Mouse (Mus musculus): ENCODE measurements around the gene Mmp27. TPM values are rescaled to one million over a fixed set of nuclear protein-coding genes. Genes with fewer than 3 reads are reported as not detected.

The Mmp27 gene
- 0.06 TPM in 1 of 2 replicates, not detected in the other for polyA plus RNA-seq (2015; fragmentation: Nextera tagmentation; extraction: Ambion mirVana)

DNA sequence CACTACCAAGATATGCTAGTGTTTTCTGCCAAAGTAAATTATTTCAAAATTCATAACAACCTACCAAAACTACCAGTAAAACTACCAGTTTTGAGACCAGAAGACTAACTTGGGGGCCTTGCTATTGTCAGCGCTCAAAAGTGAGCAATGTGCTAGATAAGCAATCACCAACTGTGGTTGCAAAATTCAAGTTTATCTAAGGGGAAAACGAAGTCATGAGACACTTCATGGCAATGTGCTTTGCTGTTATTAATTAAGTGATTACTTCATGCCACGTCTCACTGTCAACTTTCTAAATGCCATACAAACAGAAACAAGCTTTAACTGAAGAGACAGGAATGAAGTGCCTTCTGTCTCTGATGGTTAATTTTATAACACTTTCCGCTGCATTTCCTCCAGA, at the start of gene Mmp27:
Mmp27 (plus strand) TSS at position 235 of the 400 bp plus-strand sequence.
- Histone ChIP-seq H3K36me3 (no peaks in the 10 kb centered on the region), H3K27ac (no peak within 1 kb of the TSS), H3K27me3 (replicated peaks) (no peaks in the 10 kb centered on the region), H3K9ac (no peak within 1 kb of the TSS), H3K4me2 (no peak within 1 kb of the TSS), H3K9me3 (no peaks in the 10 kb centered on the region), H3K4me1 (no peaks in the 10 kb centered on the region), H3K4me3 (replicated peaks) (no peak within 1 kb of the TSS)
- ATAC-seq (ENCODE audit: insufficient read depth, low FRiP score, low read depth) = no peak
- WGBS = 65% methylated on average over 4 of the region's 4 CpGs

DNA sequence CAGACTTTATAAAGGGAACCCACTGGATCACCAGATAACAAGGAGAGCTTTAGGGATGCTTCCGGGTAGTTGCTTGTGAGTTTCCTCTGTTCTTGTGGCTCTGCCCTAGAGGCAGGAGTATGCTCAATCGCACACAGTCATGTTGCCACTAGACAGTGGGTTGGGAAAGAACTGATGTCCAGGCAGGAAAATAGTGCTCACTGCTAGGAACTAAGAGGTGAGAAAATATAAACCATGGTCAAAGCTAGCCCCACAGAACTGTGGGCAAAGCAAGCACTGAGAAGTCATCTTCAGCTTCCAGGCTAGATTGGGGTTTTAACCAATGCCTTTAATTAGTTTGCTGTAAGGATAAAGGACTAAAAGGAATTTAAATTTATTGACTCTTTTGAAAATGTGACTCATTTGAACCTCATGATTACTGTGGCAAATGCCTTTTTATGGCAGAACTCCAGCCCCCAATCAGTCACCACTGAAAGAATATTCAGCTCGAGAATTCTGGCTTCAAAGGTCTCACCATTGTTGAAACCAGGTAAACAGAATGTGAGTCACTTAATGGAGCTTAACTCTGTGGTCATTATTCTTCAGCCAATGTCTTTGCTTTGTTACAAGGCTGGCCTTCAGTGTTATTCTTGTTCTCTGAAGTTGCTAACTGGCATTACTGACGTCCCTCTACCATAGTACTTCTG, 44.8 kb upstream of the Mmp27 start:
- no peak overlapping the region for H3K9ac ChIP-seq

DNA sequence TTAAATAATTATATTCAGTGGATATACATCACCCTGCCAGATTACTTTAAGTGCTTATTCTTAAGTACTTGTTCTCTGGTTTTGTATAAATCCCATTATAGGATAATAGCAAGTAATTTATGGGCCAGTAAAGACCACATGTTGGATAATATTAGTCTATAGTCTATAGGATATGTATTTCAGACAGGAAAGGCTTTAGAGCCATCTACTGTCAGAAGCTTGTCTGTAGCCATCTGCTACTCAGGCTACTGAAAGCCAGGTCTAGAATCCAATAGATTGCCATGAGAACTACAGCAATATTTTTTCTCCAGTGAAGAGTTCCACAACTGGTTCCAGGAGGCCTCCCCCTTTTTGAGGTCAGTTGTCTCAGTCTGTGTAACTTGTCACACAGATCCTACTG, 28.4 kb upstream of the Mmp27 start:
- ATAC-seq (ENCODE audit: insufficient read depth, low FRiP score, low read depth) = no peak
- H3K4me3 ChIP-seq (replicated peaks) = no peak overlapping the region
- no peaks in the 10 kb centered on the region for H3K36me3 ChIP-seq
- H3K4me1 ChIP-seq = peaks cover 5% of the 10 kb centered on the region; the same call in 1 of the 2 replicates
- no peaks in the 10 kb centered on the region for H3K27me3 ChIP-seq (replicated peaks)
- H3K9ac ChIP-seq = no peak overlapping the region
- H3K9me3 ChIP-seq = no peaks in the 10 kb centered on the region
- no peak overlapping the region for H3K4me2 ChIP-seq
- no peak overlapping the region for H3K27ac ChIP-seq

More for the DNA sequence above, 44.8 kb upstream of the Mmp27 start:
- Histone ChIP-seq H3K36me3 (no peaks in the 10 kb centered on the region), H3K9me3 (no peaks in the 10 kb centered on the region), H3K27me3 (replicated peaks) (no peaks in the 10 kb centered on the region), H3K27ac (no peak overlapping the region), H3K4me2 (no peak overlapping the region), H3K4me1 (no peaks in the 10 kb centered on the region), H3K4me3 (replicated peaks) (no peak overlapping the region)
- WGBS = 59% methylated on average over 4 of the region's 4 CpGs
- no peak for ATAC-seq (ENCODE audit: insufficient read depth, low FRiP score, low read depth)

DNA sequence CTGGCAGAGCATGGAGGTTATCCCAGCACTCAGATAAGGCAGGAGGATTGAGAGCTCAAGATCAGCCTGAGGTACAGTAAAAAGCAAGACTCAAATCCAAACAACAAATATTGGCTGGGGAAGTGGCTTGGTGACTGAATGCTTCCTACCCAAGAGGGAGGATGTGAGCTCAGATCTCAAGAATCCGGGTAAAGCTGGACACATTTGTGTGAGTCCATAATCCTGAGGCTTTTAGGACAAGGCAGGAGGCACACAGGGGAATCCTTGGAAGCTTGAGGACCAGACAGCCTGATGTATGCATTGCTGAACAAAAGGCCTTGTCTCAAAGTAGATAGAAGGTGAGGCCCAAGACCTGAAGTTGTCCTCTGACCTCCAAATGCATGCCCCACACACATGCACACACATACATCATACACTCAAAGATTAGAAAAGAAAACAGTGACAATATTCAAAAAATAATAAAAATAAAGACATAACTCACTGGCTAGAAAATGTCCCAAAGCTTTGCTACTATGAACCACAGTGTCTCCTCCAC, 26.2 kb upstream of the Mmp27 start:
- no peak for ATAC-seq (ENCODE audit: insufficient read depth, low FRiP score, low read depth)
- no peaks in the 10 kb centered on the region for H3K36me3 ChIP-seq
- H3K27ac ChIP-seq = peak overlapping the region; percentile 31; the same call in 1 of the 2 replicates
- H3K4me2 ChIP-seq = no peak overlapping the region
- 38% methylated on average over 1 of the region's 1 CpGs for WGBS
- H3K4me3 ChIP-seq (replicated peaks) = no peak overlapping the region
- H3K9me3 ChIP-seq = no peaks in the 10 kb centered on the region
- peaks cover 5% of the 10 kb centered on the region; the same call in 1 of the 2 replicates for H3K4me1 ChIP-seq
- H3K9ac ChIP-seq = no peak overlapping the region
- H3K27me3 ChIP-seq (replicated peaks) = no peaks in the 10 kb centered on the region

DNA sequence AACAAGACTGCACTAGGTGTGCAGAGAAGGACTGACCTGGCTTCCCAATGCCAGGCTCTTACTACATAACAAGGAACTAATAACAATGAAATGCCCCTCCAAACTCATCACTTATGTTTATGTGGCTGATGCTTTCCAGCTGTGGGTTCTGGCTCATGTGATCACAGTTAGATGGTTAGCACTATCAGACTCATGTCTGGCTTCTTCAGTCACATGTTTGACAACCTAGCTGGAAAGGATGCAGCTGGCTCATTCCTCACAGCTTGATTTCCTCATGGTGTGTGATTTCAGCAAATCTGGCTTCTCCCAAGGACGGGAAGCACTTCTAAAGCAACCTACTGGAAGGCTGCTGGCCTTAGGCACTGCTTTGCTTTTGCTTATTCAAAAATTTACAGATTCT, 25.7 kb upstream of the Mmp27 start:
- no peak overlapping the region for H3K4me2 ChIP-seq
- 18% methylated on average over 1 of the region's 1 CpGs for WGBS
- peak overlapping the region; percentile 31; the same call in 1 of the 2 replicates for H3K27ac ChIP-seq

DNA sequence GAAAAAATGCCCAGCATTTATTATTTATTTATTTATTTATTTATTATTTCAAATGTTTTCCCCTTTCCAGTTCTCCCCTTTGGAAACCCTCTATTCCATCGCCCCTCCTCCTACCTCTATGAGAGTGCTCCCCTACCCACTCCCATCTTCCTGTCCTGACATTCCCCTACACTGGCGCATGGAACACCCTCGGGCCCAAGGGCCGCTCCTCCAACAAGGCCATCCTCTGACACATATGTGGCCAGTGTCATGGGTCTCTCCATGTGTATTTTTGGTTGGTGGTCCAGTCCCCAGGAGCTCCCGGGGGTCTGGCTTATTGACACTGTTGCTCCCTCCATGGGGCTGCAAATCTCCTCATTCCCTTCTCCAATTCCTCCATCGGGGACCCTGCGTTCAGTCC, 25.3 kb upstream of the Mmp27 start:
- Histone ChIP-seq H3K9ac (no peak overlapping the region), H3K27ac (peak overlapping the region; percentile 21; the same call in 1 of the 2 replicates), H3K9me3 (no peaks in the 10 kb centered on the region), H3K27me3 (replicated peaks) (no peaks in the 10 kb centered on the region), H3K4me1 (peaks cover 5% of the 10 kb centered on the region; the same call in 1 of the 2 replicates), H3K36me3 (no peaks in the 10 kb centered on the region), H3K4me2 (no peak overlapping the region), H3K4me3 (replicated peaks) (no peak overlapping the region)
- 80% methylated on average over 7 of the region's 7 CpGs for WGBS
- 0 out of 2 replicates have a peak, but pooled peaks have one; percentile 53 for ATAC-seq (ENCODE audit: insufficient read depth, low FRiP score, low read depth)

More for the DNA sequence above, 25.7 kb upstream of the Mmp27 start:
- Histone ChIP-seq H3K4me3 (replicated peaks) (no peak overlapping the region), H3K9ac (no peak overlapping the region), H3K9me3 (no peaks in the 10 kb centered on the region), H3K36me3 (no peaks in the 10 kb centered on the region), H3K4me1 (peaks cover 5% of the 10 kb centered on the region; the same call in 1 of the 2 replicates), H3K27me3 (replicated peaks) (no peaks in the 10 kb centered on the region)
- peak; percentile 82; the same call in 1 of the 2 replicates for ATAC-seq (ENCODE audit: insufficient read depth, low FRiP score, low read depth)

DNA sequence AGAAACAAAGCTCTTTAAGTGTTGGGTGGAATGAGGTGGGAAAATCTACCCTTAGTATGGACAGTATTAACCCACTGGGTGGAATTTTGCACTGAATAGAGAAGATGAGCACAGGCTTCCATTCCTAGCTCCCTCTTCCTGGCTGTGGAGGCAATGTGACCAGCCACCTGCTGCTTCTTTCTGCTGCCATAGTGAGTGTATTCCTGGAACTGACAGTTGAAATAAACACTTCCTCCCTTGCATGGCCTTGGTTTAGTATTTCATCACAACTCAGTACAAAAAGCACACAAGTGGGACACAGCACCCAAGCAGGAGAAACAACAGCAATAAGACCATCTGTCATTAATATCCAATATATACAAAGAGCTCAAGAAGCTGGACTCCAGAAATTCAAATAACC, 19.3 kb upstream of the Mmp27 start:
- Histone ChIP-seq H3K9ac (no peak overlapping the region), H3K27me3 (replicated peaks) (no peaks in the 10 kb centered on the region), H3K27ac (no peak overlapping the region), H3K4me1 (no peaks in the 10 kb centered on the region), H3K36me3 (no peaks in the 10 kb centered on the region), H3K9me3 (no peaks in the 10 kb centered on the region), H3K4me3 (replicated peaks) (no peak overlapping the region), H3K4me2 (no peak overlapping the region)
- ATAC-seq (ENCODE audit: insufficient read depth, low FRiP score, low read depth) = no peak

DNA sequence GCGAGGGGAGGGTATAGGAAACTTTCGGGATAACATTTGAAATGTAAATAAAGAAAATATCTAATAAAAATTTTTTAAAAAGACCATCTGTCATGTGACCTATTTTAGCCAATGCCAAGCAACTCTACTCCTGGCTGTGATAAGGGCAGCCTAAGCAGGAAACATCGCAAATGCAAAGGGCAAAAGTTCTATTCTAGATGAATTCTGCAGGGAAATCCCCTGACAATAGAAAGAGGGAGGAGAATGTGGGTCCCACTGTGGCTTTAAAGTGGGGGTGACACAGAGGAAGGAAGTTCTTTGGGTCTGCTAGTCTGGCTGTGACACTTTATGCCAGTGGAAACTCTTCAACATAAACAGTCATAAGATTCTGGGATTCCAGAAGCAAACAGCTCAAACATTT, 17.7 kb upstream of the Mmp27 start:
- 69% methylated on average over 3 of the region's 3 CpGs for WGBS
- no peak for ATAC-seq (ENCODE audit: insufficient read depth, low FRiP score, low read depth)

DNA sequence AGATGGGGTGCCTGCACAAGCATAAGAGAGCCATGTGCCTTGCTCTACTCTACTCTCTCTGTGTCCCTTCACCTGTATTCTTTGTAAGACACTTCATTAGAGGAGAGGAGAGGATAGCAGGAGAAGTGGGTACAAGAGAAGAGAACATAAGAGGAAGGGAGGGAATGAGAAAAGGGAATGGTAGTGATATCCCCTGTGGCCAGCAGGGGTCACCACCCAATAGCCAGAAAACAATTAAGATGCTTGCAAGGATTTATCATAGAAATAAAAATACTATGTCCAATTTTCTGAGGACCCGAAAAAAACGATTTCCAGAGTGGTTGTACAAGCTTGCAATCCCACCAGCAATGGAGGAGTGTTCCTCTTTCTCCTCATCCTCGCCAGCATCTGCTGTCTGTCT, 16.8 kb upstream of the Mmp27 start:
- Histone ChIP-seq H3K9me3 (no peaks in the 10 kb centered on the region), H3K27ac (no peak overlapping the region), H3K4me2 (no peak overlapping the region), H3K9ac (no peak overlapping the region), H3K4me1 (no peaks in the 10 kb centered on the region), H3K4me3 (replicated peaks) (no peak overlapping the region), H3K36me3 (no peaks in the 10 kb centered on the region), H3K27me3 (replicated peaks) (no peaks in the 10 kb centered on the region)
- WGBS = 43% methylated on average over 3 of the region's 3 CpGs
- no peak for ATAC-seq (ENCODE audit: insufficient read depth, low FRiP score, low read depth)

More for the DNA sequence above, 17.7 kb upstream of the Mmp27 start:
- Histone ChIP-seq H3K4me2 (no peak overlapping the region), H3K9ac (no peak overlapping the region), H3K9me3 (no peaks in the 10 kb centered on the region), H3K27me3 (replicated peaks) (no peaks in the 10 kb centered on the region), H3K36me3 (no peaks in the 10 kb centered on the region), H3K27ac (no peak overlapping the region), H3K4me1 (no peaks in the 10 kb centered on the region), H3K4me3 (replicated peaks) (no peak overlapping the region)

DNA sequence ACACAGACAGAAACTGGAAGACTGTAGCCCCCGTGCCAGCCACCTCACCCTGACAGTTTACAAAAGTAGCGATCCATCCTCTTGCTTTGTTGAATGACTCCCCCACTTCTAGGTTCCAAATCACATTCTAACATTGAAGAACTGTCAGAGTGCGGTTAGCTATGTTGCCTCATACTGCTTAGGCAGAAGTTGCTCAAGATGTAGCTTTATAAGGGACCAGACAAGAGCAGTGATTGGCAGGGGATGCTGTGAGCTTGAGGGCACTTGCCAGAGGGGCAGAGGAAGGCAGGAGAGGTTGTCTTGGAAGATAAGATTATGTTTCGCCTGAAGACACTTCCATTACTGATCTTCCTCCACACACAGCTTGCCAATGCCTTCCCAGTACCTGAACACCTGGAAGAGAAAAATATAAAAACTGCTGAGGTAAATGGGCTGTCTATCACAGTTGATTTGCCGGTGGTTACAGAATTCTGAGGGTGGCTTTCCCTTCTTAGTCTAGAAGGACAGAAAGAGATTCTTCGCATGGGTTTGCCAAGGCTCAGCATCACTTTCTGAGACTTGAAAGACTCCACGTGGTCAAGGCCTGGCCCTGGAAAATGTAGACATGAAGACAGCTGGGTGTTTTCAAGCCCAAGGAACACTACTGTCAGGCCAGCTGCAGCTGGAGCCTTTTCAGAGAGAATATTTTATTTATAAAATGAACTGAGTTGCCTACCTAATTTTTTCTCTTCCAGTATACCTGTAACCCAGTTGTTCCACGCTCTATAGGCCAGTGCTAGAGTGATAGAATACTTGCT, 12.8 kb upstream of the Mmp27 start, which contains the start of gene Mmp8:
Mmp8 (plus strand) TSS at position 236 of the 797 bp plus-strand sequence.
- no peaks in the 10 kb centered on the region for H3K4me1 ChIP-seq
- H3K9me3 ChIP-seq = no peaks in the 10 kb centered on the region
- H3K9ac ChIP-seq = no peak within 1 kb of the TSS
- no peak within 1 kb of the TSS for H3K27ac ChIP-seq
- 61% methylated on average over 8 of the region's 8 CpGs for WGBS
- peak; percentile 60; the same call in 1 of the 2 replicates for ATAC-seq (ENCODE audit: insufficient read depth, low FRiP score, low read depth)
- no peaks in the 10 kb centered on the region for H3K36me3 ChIP-seq
- H3K4me2 ChIP-seq = no peak within 1 kb of the TSS
- no peak within 1 kb of the TSS for H3K4me3 ChIP-seq (replicated peaks)
- no peaks in the 10 kb centered on the region for H3K27me3 ChIP-seq (replicated peaks)

DNA sequence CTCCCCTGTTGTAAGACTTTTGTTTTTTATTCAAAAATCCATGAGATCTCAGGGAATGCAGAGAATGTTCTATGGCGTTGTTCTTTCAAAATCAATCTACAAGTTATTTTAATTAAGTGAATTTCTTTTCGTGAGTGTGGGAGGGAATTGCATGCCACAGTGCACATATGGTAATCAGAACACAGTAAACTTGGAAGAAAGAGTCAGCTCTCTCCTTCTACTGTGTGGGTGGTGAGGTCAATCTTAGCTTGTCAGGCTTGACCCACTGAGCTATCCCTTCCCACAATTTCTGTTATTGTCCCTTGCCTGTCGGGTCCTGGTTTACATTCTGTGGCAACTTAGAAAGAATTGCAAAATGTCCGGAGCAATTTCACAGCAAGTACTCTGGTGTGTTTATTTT, 11.2 kb upstream of the Mmp27 start:
- ATAC-seq (ENCODE audit: insufficient read depth, low FRiP score, low read depth) = no peak
- 59% methylated on average over 4 of the region's 4 CpGs for WGBS
- no peak overlapping the region for H3K9ac ChIP-seq
- H3K27me3 ChIP-seq (replicated peaks) = no peaks in the 10 kb centered on the region
- H3K27ac ChIP-seq = no peak overlapping the region
- H3K4me2 ChIP-seq = no peak overlapping the region
- no peaks in the 10 kb centered on the region for H3K36me3 ChIP-seq
- no peak overlapping the region for H3K4me3 ChIP-seq (replicated peaks)
- no peaks in the 10 kb centered on the region for H3K4me1 ChIP-seq
- no peaks in the 10 kb centered on the region for H3K9me3 ChIP-seq

DNA sequence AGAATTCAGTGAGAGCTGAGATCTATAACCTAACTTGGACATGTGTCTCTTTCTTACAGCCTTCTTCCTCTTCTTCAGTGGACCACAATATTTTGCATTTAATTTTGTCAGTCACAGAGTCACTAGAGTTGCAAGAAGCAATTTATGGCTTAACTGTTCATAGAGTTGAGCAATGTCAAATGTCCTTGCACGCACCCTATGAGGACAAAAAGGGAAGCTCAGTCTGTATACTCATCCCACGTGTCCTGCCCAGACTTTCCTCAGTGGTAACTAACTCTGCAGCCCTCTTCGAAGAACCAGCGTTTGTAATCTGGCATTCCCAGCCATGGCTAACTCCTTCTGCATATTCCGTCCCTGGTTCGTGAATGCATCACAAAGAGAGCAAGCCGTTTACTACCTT, 3.8 kb upstream of the Mmp27 start:
- 57% methylated on average over 7 of the region's 7 CpGs for WGBS
- Histone ChIP-seq H3K27ac (no peak overlapping the region), H3K9ac (no peak overlapping the region), H3K36me3 (no peaks in the 10 kb centered on the region), H3K27me3 (replicated peaks) (no peaks in the 10 kb centered on the region), H3K4me1 (no peaks in the 10 kb centered on the region), H3K4me3 (replicated peaks) (no peak overlapping the region), H3K4me2 (no peak overlapping the region), H3K9me3 (no peaks in the 10 kb centered on the region)
- no peak for ATAC-seq (ENCODE audit: insufficient read depth, low FRiP score, low read depth)

Measured in stomach, embryonic 15.5 days (tissue).